Mouse (Mus musculus) kidney, postnatal 25 days (tissue): Measurements from ENCODE around the gene Hbb-y.
A peak's percentile ranks its signal among the peaks of the same experiment; 100 is the strongest.
"Not testable (repeated sequence)": the region's sequence is repeated elsewhere in the genome, so short reads cannot be mapped to it uniquely, and the experiment has no call there.

ENCODE experiments used
- DNase-seq, 2 experiments: peaks; one replicate each; pipeline ENCODE4 v3.0.0; 2021; ENCODE audit warnings: mixed read lengths in 2 of 2

Hbb-y gene

DNA sequence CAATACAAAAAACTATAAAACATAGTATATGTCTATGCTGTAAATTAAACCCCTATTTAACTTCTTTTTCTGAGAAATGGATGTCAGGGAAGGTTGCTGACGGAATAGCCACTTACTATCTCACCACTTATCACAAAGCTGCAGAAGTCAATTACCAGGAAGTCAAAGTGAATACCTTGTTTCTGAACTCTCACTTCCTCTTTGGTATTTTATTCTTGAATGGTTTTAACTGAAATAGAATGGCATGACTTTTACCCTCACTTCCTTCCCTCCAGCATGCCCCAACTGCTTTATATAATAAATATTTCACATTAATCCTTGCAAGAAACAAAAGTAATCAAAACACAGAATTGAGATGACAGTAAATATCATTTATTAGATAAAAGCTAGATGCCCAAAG lies 40.8 kb downstream of the Hbb-y start:
- DNase-seq, result no peak

- DNase-seq, result no peak
Measured at GRCm38 (mm10) chr7:103811223-103811845, 41.7 kb downstream of the Hbb-y start.

- no peak for DNase-seq
Measured at GRCm38 (mm10) chr7:103810746-103811145, 42.3 kb downstream of the Hbb-y start.

- no peak for DNase-seq
Measured at GRCm38 (mm10) chr7:103810296-103810695, 42.7 kb downstream of the Hbb-y start.

DNA sequence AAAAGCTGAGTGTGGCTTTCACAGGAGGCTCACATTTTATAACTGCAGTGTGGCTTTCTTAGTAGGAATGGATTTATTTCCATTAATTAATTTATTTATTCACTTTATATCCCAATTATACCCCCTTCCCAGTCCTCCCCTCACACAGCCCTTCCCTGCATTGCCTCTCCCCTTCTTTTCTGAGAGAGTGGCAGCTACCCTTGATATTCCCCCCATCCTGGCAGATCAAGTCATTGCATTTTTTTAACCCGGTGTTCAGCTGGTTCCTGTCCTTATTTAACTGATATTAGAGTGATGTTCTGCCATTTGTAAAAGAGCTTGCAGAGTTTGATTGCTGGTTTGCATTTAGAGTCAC lies 43.2 kb downstream of the Hbb-y start:
- DNase-seq, result no peak

DNA sequence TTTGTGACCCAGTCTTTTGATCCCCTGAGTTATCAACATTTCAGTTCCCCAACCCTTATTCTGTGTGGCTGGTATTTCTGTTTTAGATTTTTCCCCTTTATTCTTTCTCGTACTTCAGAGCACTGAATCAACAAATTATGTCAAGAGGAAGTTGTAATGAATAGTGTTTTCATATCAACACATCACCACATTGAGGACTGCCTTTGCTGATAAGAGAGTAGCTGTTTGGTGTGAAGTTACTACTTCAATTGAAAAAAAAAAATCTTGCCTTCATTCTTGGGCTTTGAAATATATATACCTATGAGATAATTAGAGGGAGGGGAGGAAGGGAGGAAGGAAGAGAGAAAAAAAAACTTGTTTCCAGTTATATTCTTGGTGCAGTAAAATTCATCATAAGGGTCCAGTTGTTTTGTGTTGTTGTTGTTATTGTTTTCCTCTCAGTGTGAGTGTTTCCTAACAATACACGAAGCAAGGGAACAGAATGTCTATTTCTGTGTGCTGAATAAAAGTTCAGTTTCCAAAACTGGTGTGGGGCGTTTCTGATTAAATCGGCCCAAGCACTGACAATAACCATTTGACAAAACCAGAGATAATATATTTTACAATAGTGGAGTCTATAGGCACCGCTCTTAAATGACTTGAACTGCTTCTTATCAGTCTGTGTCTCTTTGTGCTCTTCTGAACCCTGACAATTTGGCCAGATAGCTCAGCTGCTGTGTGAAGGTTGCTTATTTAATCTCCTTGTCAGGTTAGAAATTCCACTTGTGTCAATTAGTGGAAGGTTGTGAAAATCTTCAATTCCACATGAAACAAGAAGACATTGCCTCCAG lies 43.8 kb downstream of the Hbb-y start:
- DNase-seq, result no peak

DNA sequence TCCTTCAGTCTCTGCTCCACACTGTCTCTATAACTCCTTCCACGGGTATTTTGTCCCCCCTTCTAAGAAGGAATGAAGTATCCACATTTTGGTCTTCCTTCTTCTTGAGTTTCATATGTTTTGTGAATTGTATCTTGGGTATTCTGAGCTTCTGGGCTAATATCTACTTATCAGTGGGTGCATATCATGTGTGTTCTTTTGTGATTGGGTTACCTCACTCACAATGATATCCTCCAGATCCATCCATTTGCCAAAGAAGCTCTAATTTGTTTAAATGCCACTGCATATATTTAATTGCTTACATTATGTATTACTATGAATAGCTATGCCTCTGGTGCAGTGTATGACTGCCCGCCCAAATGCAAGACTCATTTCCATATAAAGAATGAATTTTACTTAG lies 44.9 kb downstream of the Hbb-y start:
- DNase-seq, result not testable (repeated sequence)

DNA sequence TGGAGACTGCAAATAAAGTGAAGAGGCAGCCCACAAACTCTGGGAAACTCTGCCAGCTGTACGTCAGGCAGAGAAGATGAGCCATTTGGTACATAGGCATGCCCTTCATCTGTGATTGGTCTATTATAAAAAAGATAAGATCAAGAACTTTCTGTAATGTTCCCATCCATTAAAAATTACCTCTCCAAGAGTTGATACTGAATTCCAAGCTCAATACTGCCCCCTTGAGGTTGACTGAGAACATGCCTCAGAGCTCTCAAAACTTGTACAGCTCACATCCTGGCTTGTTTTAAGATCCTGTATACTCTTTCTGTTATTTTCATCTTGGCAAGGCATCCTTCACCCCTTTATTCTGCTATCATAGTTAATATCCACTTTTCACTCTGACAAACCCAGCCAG lies 46.2 kb downstream of the Hbb-y start:
- DNase-seq, result peak in 1 of 2 experiments; percentile 1
